In the genomic region with DNA sequence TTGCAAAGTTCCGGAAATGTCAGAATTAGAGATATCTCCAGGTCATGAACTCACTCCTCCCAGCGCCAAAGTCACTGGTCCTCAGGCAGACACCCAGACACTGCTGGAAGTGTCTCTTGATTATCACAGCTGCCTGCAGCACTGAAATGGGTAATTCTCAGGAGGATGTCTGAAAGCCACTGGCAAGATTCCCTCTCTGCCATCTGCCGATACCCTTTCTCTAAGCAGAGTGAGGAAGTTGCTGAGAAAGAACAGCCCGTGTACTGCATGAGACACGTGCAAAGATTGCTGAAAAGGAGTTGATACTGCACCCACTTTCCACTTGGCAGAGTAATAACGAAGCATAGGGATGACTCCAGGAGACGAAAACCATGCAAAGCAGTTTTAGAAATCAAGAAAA, we compare ENCODE assay signal across 10 mouse cellular contexts.
DNase-seq lines count a peak whose midpoint lies in the region; ATAC-seq and TF ChIP-seq lines count a peak whose summit lies in the region.
"Had no signal": no experiment of that assay in that cellular context is flagged by ENCODE, and none has a peak within 500 bp of the region (broad histone marks: within the 10 kb centered on the region; RNA-seq: fewer than 3 reads in every experiment).

No protein-coding gene starts in this region.

- ATAC-seq in cerebellum, adult (ENCODE audit: insufficient number of reproducible peaks, low FRiP score, low TSS enrichment) = no peak
- ATAC-seq: forebrain, embryonic 15.5 days had no signal

- no peak for TF ChIP-seq POLR2A in brain, embryonic 14.5 days (IDR thresholded peaks at IDR 0.05; ENCODE audit: borderline replicate concordance, extremely low read depth, insufficient read depth, insufficient read length, poor library complexity, severe bottlenecking)

- TF ChIP-seq CTCF in brain, embryonic 14.5 days (IDR thresholded peaks at IDR 0.05; ENCODE audit: borderline replicate concordance, extremely low read depth, insufficient read depth, insufficient read length) = no peak

- peak; percentile 35 for DNase-seq in cerebellum, postnatal 14 days
- DNase-seq in brain, embryonic 14.5 days (ENCODE audit: low read depth) = peak; percentile 73
- DNase-seq in layer of hippocampus, postnatal 10 days (ENCODE audit: low spot score in 2 of 2) = peak; percentile 28 to 32
- peak; percentile 76 for DNase-seq in right cerebral cortex, adult 18-20 months
- no peak for DNase-seq in adrenal gland, postnatal 25 days
- no peak for DNase-seq in kidney, postnatal 10 days
- no peak for DNase-seq in ovary, postnatal 36 days (ENCODE audit: low spot score)
- DNase-seq: adrenal gland, postnatal 36 days had no signal

Comparison
In these comparisons a context has a peak if more than half of its experiments do, and no peak if none do; other contexts are left out.
1. DNase-seq: peak in cerebellum, postnatal 14 days (2 of 2), brain, embryonic 14.5 days (single experiment), layer of hippocampus, postnatal 10 days (2 of 2) and right cerebral cortex, adult 18-20 months (single experiment); none in adrenal gland, postnatal 25 days (single experiment), kidney, postnatal 10 days (single experiment) and ovary, postnatal 36 days (single experiment).